Mouse (Mus musculus): ENCODE results near the gene Rsph3b.

- no peak for TF ChIP-seq POLR2A (IDR thresholded peaks at IDR 0.05; ENCODE audit: low read depth, low read length)
- TF ChIP-seq CTCF (conservative IDR thresholded peaks at IDR 0.05; ENCODE audit: insufficient read depth, insufficient read length, low read depth, low read length), result no peak
Measured at GRCm38 (mm10) chr17:6867740-6868139, 80.7 kb downstream of the Rsph3b start.

Data from kidney, adult 2 months (tissue).